Mouse (Mus musculus): Measurements from ENCODE around the gene Ric1.
"Not testable (repeated sequence)": the region's sequence is repeated elsewhere in the genome, so short reads cannot be mapped to it uniquely, and the experiment has no call there.

DNA sequence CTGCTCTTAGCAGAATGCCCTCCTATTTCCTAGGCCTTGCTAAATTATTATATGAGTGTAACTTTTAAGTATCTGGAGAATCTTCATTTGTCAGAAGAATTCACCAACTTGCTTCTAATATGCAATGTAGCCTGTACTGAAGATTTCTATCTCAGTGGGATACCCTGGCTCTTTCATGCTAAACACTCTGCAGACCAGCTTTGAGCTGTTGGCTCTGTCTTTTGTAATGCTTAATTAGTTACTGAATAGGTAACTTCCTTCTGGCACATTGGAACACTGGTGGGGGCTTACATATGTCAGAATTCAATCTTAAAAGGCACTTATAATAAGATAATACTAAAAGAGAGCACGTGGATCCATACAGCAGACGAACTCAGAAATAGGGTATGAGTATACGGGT, 71.7 kb downstream of the Ric1 start:
- not testable (repeated sequence) for TF ChIP-seq GATA1 (IDR thresholded peaks at IDR 0.05; ENCODE audit: borderline replicate concordance, low read length); FLI1 (IDR thresholded peaks at IDR 0.05; ENCODE audit: low read length)
